Mouse (Mus musculus): ENCODE measurements around the gene Exoc2. TPM values are rescaled to one million over a fixed set of nuclear protein-coding genes. Genes with fewer than 3 reads are reported as not detected.

Exoc2 gene
- 10 to 100 TPM; 71.5 to 76.1 TPM for polyA plus RNA-seq (2017; shearing (Covaris generic))

- ATAC-seq = peak; percentile 73
Observed at GRCm38 (mm10) chr13:30973501-30974246, at the start of gene Exoc2, which contains the start of gene Gm5447. Gene Exoc2 (minus strand): TSS chr13:30974093. Gene Gm5447 (plus strand): TSS chr13:30974204.

DNA sequence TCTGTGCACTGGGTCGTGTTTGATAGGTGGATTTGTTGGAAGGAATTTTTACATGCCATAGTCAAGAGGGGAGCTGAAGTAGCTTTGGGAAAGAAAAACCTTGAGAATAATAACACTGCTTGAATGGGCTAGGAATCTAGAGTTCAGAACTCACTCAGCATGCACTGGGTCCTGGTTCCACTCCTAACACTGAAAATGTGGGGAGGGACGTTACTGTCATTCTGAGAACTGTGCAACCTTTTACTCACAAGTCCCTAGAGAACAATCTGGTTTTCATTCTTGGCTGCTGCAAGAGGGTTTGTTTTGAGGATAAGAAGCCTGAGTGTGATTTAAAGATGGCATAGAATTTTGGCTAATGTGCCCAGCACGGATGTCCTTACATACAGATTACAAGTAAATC lies 49.8 kb upstream of the Exoc2 start:
- no peak for ATAC-seq

DNA sequence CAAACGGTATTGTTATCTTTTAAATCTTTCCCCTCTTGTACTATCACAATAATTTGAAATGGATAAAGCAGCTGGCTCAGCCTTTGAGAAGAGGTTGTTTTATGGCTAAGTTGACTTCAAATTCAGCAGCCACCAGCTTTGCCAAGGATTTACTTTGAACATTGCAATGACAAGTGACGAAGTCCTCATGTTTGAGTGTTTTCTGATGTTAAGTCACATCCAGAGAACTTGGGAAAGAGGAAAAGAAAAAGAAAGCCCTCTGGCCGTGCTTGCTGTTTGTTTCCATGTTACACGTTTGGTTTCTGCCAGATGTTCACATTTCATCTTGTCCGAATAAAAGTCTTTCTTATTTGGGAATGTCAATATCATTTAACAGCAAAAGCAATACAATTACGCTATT lies 48.0 kb upstream of the Exoc2 start:
- no peak for ATAC-seq

DNA sequence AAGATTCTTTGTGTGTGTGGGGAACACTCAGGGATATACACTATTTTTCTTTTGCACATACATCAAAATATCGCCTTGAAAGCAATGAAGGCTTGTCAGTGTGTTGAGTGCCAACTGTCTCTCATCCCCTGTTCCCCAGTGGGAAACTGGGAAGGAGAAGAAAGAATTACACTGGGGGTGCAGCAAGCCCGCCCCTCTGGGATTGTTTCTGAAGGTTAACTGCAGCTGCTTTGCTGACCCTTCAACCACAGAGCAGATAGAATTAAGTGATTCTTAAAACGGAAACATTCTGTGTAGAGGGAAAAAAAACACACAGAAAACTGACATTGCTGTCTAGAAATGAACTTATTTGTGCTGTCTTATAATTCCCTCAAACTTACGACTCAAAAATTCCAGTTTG lies 47.6 kb upstream of the Exoc2 start:
- ATAC-seq = no peak

DNA sequence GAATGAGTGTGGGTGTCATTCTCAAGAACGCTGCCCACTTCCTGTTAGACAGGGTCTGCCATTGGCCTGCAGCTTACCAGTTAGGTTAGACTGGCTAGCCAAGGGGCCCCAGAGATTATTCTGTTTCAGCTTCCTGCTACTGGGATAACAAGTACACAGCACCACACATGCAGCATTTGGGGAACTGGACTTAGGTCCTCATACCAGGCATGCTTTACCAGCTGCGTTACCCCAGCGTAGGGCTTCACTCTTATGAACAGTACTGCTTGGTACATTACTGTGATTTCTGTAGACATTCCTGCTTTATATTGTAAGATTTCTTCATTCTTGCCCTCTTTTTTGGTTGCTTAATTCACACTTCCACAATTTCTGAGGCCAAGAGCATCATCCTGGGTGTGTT lies 43.7 kb upstream of the Exoc2 start:
- no peak for ATAC-seq

DNA sequence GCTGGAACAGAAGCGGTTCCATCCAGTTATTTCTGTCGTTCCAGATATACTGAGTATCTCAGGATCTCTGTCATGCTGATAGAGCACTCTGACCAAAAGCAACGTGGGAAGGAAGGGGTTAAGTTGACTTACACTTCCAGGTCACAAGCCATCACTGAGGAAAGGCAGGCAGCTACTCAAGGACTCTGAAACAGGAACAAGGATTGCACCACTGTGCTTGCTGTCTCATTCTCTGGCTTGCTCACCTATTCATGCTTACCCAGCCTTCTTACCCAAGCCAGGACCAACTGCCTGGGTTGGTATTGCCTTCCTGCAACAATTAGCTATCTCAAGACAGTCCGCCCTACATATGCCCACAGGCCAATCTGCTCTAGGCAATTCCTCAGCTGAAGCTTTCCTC lies 31.1 kb upstream of the Exoc2 start:
- no peak for ATAC-seq

GRCm38 (mm10) chr13:31004458-31004857 lies 30.6 kb upstream of the Exoc2 start:
- no peak for ATAC-seq

GRCm38 (mm10) chr13:30999799-31000198 lies 25.9 kb upstream of the Exoc2 start:
- ATAC-seq = no peak

DNA sequence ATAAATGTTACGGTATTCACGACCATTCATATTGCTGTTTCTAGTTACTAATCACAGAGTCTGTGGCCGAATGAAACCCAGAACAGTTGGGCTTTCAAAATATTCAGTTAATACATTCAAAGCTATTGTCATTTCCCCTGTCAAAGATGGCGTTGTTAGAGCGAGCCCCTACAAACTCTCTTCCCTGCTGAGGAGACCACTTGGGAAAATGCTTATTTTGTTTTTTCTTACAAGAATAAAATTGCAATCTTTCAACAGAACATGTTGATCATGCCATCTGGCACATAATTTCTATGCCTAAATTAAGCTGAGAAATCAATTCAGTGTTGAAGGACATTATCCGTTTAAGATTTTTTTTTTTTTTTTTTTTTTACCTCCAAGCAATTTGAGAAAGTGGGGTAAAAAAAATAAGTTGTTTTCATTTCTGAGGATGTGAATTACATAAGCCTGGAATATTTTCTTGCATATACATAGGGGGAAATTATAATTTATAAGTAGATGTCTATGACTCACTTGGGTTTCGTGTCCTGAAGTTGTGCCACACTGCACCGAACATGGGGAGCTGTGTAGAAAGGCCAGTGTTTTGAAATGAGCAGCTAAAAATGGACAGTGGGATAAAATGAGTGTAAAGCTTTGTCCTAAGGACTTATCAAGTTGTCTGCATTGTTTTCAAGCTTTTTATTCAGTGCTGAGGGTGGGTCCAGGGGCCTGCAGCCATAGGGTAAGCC lies 23.8 kb upstream of the Exoc2 start:
- ATAC-seq = no peak

- no peak for ATAC-seq
Observed at GRCm38 (mm10) chr13:30994249-30994858, 20.5 kb upstream of the Exoc2 start.

GRCm38 (mm10) chr13:30993819-30994218 lies 19.9 kb upstream of the Exoc2 start:
- peak; percentile 59 for ATAC-seq

- no peak for ATAC-seq
Observed at GRCm38 (mm10) chr13:30990233-30990632, 16.3 kb upstream of the Exoc2 start.

DNA sequence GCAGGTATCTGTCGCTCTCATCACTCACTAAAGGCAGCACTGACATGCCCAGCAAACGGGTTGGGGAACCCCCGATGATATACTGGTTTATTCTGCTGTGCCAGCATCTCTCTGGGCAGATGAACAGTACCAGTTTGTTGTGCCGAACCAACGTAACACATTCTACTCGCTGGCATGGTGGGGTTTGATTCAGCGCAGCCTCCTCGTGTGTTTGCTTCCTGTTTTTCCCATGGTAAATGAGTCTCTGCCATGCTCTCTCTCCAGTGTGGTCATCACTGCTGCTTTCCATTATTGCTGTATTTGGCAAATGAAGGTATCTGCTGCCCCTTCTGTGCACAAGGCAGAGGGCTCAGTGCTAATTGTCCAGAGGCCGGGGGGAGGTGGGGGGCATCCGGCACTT lies 15.8 kb upstream of the Exoc2 start:
- no peak for ATAC-seq

GRCm38 (mm10) chr13:30987686-30988085 lies 13.8 kb upstream of the Exoc2 start:
- ATAC-seq = no peak

DNA sequence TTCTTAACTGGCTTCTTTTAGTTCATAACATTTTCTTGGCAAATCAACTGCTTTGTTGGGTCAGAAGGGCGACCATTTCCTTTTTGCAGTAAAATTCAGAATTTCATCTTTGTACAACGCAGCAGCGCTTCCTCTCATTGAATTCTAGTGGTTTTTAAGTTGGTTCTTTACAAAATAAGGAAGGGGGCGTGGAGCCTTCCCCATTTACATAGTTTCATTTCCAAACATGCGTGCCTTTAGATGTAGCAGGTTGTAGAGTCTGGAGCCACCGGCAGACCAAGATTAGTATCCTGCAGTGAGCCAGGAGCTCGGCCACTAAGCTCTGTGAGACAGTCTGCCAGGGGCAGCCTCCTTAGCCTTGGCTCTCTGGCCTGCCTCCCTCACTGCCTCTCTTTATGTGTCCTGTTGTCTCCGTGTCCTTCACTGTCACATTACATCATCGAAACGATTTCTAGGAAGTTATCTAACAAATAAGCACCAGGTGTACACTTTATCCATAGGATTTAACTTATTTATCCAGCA lies 13.1 kb upstream of the Exoc2 start:
- ATAC-seq = no peak

DNA sequence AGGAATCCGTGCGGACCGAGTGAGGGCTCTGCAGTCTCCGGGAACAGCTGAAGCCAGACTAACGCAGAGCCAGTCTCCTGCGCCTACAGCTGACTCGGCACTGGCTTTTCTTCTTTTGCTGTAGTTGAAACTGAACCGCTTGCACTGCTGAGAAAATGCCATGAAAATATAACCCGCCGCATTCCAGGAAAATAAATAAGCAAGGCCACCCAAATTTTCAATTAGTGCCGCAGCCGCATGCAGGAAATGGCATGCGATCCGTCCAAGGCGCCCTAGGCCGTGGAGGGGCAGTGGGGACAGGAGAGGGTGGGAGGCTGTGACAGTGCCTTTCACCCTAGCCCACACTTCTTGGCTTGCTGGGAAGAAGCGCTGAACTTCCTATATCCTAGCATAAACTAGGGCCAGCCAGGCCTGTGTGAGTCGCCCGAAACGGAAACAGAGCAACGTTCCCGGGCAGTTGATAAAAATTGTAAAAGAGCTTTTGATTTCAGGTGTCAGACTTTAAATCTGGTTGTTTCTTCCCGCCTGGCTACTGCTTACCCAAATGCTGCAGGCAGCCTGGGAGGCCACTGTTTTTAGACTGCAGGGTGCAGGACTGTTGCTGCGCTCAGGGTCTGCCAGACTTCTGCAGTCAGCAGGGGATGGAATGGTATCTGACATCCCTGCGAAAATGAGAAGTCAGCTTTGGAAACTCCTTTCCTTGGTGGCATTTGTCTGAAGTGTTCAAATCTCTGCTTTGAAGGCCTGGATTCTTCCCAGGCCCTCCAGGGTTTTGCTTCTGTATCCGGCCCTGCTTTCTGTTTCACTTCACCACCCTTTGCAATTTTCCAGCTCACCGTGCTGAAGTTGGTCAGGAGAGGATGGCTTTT lies 11.9 kb upstream of the Exoc2 start:
- ATAC-seq = peak; percentile 35

DNA sequence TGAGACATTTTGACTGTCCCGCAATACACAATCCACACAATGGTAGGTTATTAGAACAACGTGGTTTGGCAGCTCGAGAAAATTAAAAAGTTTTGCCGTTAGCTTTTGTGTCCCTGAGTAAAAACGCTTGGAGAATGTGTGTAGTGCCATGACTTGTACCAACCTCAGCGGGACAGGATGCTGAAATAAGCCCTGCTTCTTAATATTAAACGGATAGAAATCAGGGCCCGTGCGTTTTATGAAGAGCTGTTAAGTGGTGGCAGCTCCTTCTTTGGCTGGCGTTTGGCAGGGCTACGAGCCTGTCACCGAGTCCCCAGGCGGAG lies 11.3 kb upstream of the Exoc2 start:
- no peak for ATAC-seq

- peak; percentile 82 for ATAC-seq
Observed at GRCm38 (mm10) chr13:30981666-30982065, 7.8 kb upstream of the Exoc2 start.

DNA sequence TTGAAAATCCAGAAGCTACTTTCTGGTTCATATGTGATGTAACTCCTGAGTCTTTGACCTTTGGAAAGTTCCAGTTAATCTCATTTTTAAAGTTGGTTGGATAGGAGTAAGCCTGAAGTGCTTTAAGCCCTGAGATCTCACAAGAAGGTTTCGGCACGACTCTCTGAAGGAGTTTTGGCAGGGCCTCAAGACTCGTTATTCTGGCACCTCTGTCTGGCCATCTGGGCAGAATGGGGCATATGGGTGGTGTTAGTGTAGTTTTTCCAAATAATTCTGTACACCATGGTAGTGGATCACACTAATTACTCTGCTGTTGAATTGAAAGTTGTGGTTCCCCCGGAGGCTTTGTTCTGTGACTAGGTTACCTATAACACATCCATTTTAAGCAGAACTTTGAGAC lies 4.3 kb upstream of the Exoc2 start:
- no peak for ATAC-seq

GRCm38 (mm10) chr13:30976536-30977084 lies 2.7 kb upstream of the Exoc2 start:
- no peak for ATAC-seq

- ATAC-seq = no peak
Observed at GRCm38 (mm10) chr13:30974247-30974630, 346 bp upstream of the Exoc2 start.

- ATAC-seq = peak; percentile 92
Observed at GRCm38 (mm10) chr13:30972102-30972501, 1.8 kb downstream of the Exoc2 start.
